Mouse (Mus musculus): Measurements from ENCODE around the gene Tent5c. TPM values are rescaled to one million over a fixed set of nuclear protein-coding genes. Genes with fewer than 3 reads are reported as not detected.
A peak's percentile ranks its signal among the peaks of the same experiment; 100 is the strongest.
"Not testable (repeated sequence)": the region's sequence is repeated elsewhere in the genome, so short reads cannot be mapped to it uniquely, and the experiment has no call there.

Gene Tent5c
- polyA plus RNA-seq, 1 experiment from 2014 or later = 3.8 TPM

GRCm38 (mm10) chr3:100420691-100421056 lies 68.5 kb downstream of the Tent5c start:
- H3K9ac ChIP-seq (ENCODE audit: low read length) = no peak overlapping the region
- no peak for DNase-seq (ENCODE audit: low spot score)

GRCm38 (mm10) chr3:100419962-100420690 lies 69.0 kb downstream of the Tent5c start:
- DNase-seq (ENCODE audit: low spot score) = no peak

More at GRCm38 (mm10) chr3:100420691-100421056, 68.5 kb downstream of the Tent5c start:
- no peak for ATAC-seq (replicated peaks; ENCODE audit: low FRiP score)
- 66% methylated on average over 5 of the region's 5 CpGs for WGBS
- no peak overlapping the region for H3K4me3 ChIP-seq (ENCODE audit: low read depth, low read length)
- H3K27ac ChIP-seq (ENCODE audit: low read depth, low read length) = no peak overlapping the region
- no peak overlapping the region for H3K4me2 ChIP-seq (ENCODE audit: low read depth, low read length, severe bottlenecking)
- peaks cover 10% of the 10 kb centered on the region; the same call in 1 of the 2 replicates for H3K4me1 ChIP-seq (replicated peaks; ENCODE audit: control insufficient read depth, insufficient read depth, low read length)
- no peaks in the 10 kb centered on the region; the same call in 1 of the 2 replicates for H3K27me3 ChIP-seq (ENCODE audit: control insufficient read depth, insufficient read depth, low read length)
- H3K36me3 ChIP-seq (ENCODE audit: control insufficient read depth, insufficient read depth, low read length) = no peaks in the 10 kb centered on the region
- H3K9me3 ChIP-seq (ENCODE audit: control insufficient read depth, low read length) = no peaks in the 10 kb centered on the region

DNA sequence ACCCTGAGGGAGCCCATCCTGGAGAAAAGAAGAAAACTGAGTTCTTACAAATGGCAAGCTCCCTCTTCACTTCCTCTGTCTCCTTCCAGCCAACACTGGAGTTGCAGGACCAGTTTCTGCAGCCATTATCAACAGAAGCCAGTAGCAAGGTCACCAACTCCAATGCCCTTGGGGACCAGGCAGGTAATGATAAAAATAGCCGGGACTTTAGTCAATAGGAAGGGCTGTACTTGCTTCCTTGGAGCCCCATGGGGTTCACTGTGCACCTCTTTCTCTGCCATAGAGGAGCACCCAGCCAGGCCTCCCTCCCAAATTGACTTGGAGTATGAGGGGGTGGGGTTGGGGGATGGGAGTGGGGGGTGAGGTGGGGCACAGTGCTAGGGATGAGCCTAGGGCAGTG lies 70.7 kb downstream of the Tent5c start:
- H3K27me3 ChIP-seq (ENCODE audit: control insufficient read depth, insufficient read depth, low read length) = no peaks in the 10 kb centered on the region; the same call in 1 of the 2 replicates
- H3K9me3 ChIP-seq (ENCODE audit: control insufficient read depth, low read length) = no peaks in the 10 kb centered on the region
- no peaks in the 10 kb centered on the region for H3K36me3 ChIP-seq (ENCODE audit: control insufficient read depth, insufficient read depth, low read length)
- H3K4me2 ChIP-seq (ENCODE audit: low read depth, low read length, severe bottlenecking) = no peak overlapping the region
- no peak overlapping the region for H3K4me3 ChIP-seq (ENCODE audit: low read depth, low read length)
- H3K4me1 ChIP-seq (replicated peaks; ENCODE audit: control insufficient read depth, insufficient read depth, low read length) = peaks cover 10% of the 10 kb centered on the region; the same call in 1 of the 2 replicates
- WGBS = 68% methylated on average over 1 of the region's 1 CpGs
- H3K27ac ChIP-seq (ENCODE audit: low read depth, low read length) = no peak overlapping the region
- no peak overlapping the region for H3K9ac ChIP-seq (ENCODE audit: low read length)
- DNase-seq (ENCODE audit: low spot score) = no peak
- ATAC-seq (replicated peaks; ENCODE audit: low FRiP score) = no peak

More at GRCm38 (mm10) chr3:100419962-100420690, 69.0 kb downstream of the Tent5c start:
- Histone ChIP-seq H3K4me2 (ENCODE audit: low read depth, low read length, severe bottlenecking) (no peak overlapping the region), H3K36me3 (ENCODE audit: control insufficient read depth, insufficient read depth, low read length) (no peaks in the 10 kb centered on the region), H3K4me3 (ENCODE audit: low read depth, low read length) (no peak overlapping the region), H3K4me1 (replicated peaks; ENCODE audit: control insufficient read depth, insufficient read depth, low read length) (peaks cover 10% of the 10 kb centered on the region; the same call in 1 of the 2 replicates), H3K9ac (ENCODE audit: low read length) (no peak overlapping the region), H3K27me3 (ENCODE audit: control insufficient read depth, insufficient read depth, low read length) (no peaks in the 10 kb centered on the region; the same call in 1 of the 2 replicates), H3K27ac (ENCODE audit: low read depth, low read length) (no peak overlapping the region), H3K9me3 (ENCODE audit: control insufficient read depth, low read length) (no peaks in the 10 kb centered on the region)
- no peak for ATAC-seq (replicated peaks; ENCODE audit: low FRiP score)
- 89% methylated on average over 10 of the region's 10 CpGs for whole genome bisulfite sequencing

GRCm38 (mm10) chr3:100417772-100418311 lies 71.3 kb downstream of the Tent5c start:
- H3K27ac ChIP-seq (ENCODE audit: low read depth, low read length) = no peak overlapping the region
- H3K9me3 ChIP-seq (ENCODE audit: control insufficient read depth, low read length) = no peaks in the 10 kb centered on the region
- H3K9ac ChIP-seq (ENCODE audit: low read length) = no peak overlapping the region
- no peaks in the 10 kb centered on the region for H3K36me3 ChIP-seq (ENCODE audit: control insufficient read depth, insufficient read depth, low read length)
- H3K4me1 ChIP-seq (replicated peaks; ENCODE audit: control insufficient read depth, insufficient read depth, low read length) = peaks cover 10% of the 10 kb centered on the region; the same call in 1 of the 2 replicates
- 8% methylated on average over 10 of the region's 10 CpGs for WGBS
- no peaks in the 10 kb centered on the region; the same call in 1 of the 2 replicates for H3K27me3 ChIP-seq (ENCODE audit: control insufficient read depth, insufficient read depth, low read length)
- ATAC-seq (replicated peaks; ENCODE audit: low FRiP score) (0 out of 2 replicates have a peak, but pooled peaks have one; percentile 35), DNase-seq (ENCODE audit: low spot score) (no peak)
- peak overlapping the region; percentile 18; the same call in 1 of the 2 replicates for H3K4me2 ChIP-seq (ENCODE audit: low read depth, low read length, severe bottlenecking)
- no peak overlapping the region for H3K4me3 ChIP-seq (ENCODE audit: low read depth, low read length)

DNA sequence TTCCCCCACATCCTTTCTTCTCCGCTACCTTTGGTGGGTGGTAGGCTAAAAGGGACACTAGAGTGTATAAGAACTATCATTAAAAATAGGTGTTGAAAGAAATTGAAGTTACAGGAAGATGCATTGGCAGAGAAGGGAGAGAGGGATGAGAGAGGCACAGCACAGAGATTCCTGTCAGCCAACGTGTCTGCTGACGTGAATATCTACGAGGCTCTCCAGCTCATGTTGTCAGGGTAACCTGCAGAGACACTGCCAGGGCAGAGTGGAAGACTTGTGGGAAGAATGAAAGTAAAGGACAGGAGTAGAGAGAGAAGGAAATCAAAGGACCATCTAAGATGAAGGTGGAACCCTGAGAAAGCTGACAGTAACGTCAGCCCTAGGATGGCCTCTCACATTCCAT lies 73.5 kb downstream of the Tent5c start:
- Histone ChIP-seq H3K9ac (ENCODE audit: low read length) (no peak overlapping the region), H3K27me3 (ENCODE audit: control insufficient read depth, insufficient read depth, low read length) (no peaks in the 10 kb centered on the region), H3K9me3 (ENCODE audit: control insufficient read depth, low read length) (no peaks in the 10 kb centered on the region), H3K27ac (ENCODE audit: low read depth, low read length) (no peak overlapping the region), H3K36me3 (ENCODE audit: control insufficient read depth, insufficient read depth, low read length) (no peaks in the 10 kb centered on the region), H3K4me1 (replicated peaks; ENCODE audit: control insufficient read depth, insufficient read depth, low read length) (peaks cover 10% of the 10 kb centered on the region; the same call in 1 of the 2 replicates), H3K4me3 (ENCODE audit: low read depth, low read length) (no peak overlapping the region), H3K4me2 (ENCODE audit: low read depth, low read length, severe bottlenecking) (no peak overlapping the region)
- 84% methylated on average over 5 of the region's 5 CpGs for WGBS
- ATAC-seq (replicated peaks; ENCODE audit: low FRiP score) = no peak
- DNase-seq (ENCODE audit: low spot score) = no peak

DNA sequence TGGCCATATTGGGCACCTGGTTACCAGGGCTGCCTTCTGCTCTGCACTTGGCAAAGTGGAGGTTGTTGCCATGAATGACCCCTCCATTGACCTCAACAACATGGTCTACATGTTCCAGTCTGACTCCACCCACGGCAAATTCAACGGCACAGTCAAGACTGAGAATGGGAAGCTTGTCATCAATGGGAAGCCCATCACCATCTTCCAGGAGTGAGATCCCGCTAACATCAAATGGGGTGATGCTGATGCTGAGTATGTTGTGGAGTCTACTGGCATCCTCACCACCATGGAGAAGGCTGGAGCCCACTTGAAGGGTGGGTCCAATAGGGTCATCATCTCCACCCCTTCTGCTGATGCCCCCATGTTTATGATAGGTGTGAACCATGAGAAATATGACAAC lies 75.5 kb downstream of the Tent5c start:
- not testable (repeated sequence) for H3K9me3 ChIP-seq (ENCODE audit: control insufficient read depth, low read length); H3K4me3 ChIP-seq (ENCODE audit: low read depth, low read length); ATAC-seq (replicated peaks; ENCODE audit: low FRiP score); H3K36me3 ChIP-seq (ENCODE audit: control insufficient read depth, insufficient read depth, low read length); DNase-seq (ENCODE audit: low spot score); H3K27ac ChIP-seq (ENCODE audit: low read depth, low read length); H3K4me1 ChIP-seq (replicated peaks; ENCODE audit: control insufficient read depth, insufficient read depth, low read length); H3K4me2 ChIP-seq (ENCODE audit: low read depth, low read length, severe bottlenecking); H3K27me3 ChIP-seq (ENCODE audit: control insufficient read depth, insufficient read depth, low read length); H3K9ac ChIP-seq (ENCODE audit: low read length)
- WGBS = 94% methylated on average over 3 of the region's 3 CpGs

GRCm38 (mm10) chr3:100411945-100412344 lies 77.2 kb downstream of the Tent5c start:
- no peak for DNase-seq (ENCODE audit: low spot score)
- no peak overlapping the region for H3K9ac ChIP-seq (ENCODE audit: low read length)
- no peaks in the 10 kb centered on the region for H3K4me1 ChIP-seq (replicated peaks; ENCODE audit: control insufficient read depth, insufficient read depth, low read length)
- H3K27me3 ChIP-seq (ENCODE audit: control insufficient read depth, insufficient read depth, low read length) = no peaks in the 10 kb centered on the region
- H3K4me2 ChIP-seq (ENCODE audit: low read depth, low read length, severe bottlenecking) = no peak overlapping the region
- ATAC-seq (replicated peaks; ENCODE audit: low FRiP score) = no peak
- H3K4me3 ChIP-seq (ENCODE audit: low read depth, low read length) = no peak overlapping the region
- H3K9me3 ChIP-seq (ENCODE audit: control insufficient read depth, low read length) = no peaks in the 10 kb centered on the region
- no peaks in the 10 kb centered on the region for H3K36me3 ChIP-seq (ENCODE audit: control insufficient read depth, insufficient read depth, low read length)
- 90% methylated on average over 7 of the region's 7 CpGs for WGBS
- no peak overlapping the region for H3K27ac ChIP-seq (ENCODE audit: low read depth, low read length)

GRCm38 (mm10) chr3:100409280-100409679 lies 79.8 kb downstream of the Tent5c start:
- H3K4me3 ChIP-seq (ENCODE audit: low read depth, low read length) = no peak overlapping the region
- DNase-seq (ENCODE audit: low spot score) (no peak), ATAC-seq (replicated peaks; ENCODE audit: low FRiP score) (no peak)
- H3K27ac ChIP-seq (ENCODE audit: low read depth, low read length) = no peak overlapping the region
- H3K9ac ChIP-seq (ENCODE audit: low read length) = no peak overlapping the region
- WGBS = 92% methylated on average over 2 of the region's 2 CpGs
- no peaks in the 10 kb centered on the region for H3K9me3 ChIP-seq (ENCODE audit: control insufficient read depth, low read length)
- no peaks in the 10 kb centered on the region for H3K4me1 ChIP-seq (replicated peaks; ENCODE audit: control insufficient read depth, insufficient read depth, low read length)
- H3K4me2 ChIP-seq (ENCODE audit: low read depth, low read length, severe bottlenecking) = no peak overlapping the region
- no peaks in the 10 kb centered on the region for H3K27me3 ChIP-seq (ENCODE audit: control insufficient read depth, insufficient read depth, low read length)
- H3K36me3 ChIP-seq (ENCODE audit: control insufficient read depth, insufficient read depth, low read length) = no peaks in the 10 kb centered on the region

Measured in forebrain, embryonic 11.5 days (tissue).